Mouse (Mus musculus) stomach, postnatal 0 days (tissue): Measurements from ENCODE around the gene Msi2.

ENCODE experiments used
- CTCF ChIP-seq: IDR thresholded peaks from 2 replicates; pipeline ENCODE4 v1.5.1; 2016; ENCODE audit warnings: antibody characterized with exemption, low read depth, mild to moderate bottlenecking, moderate library complexity
- EP300 ChIP-seq: optimal IDR thresholded peaks from 2 replicates; pipeline ENCODE3; 2016; ENCODE audit warnings: antibody characterized with exemption

GRCm38 (mm10) chr11:88619468-88620157, 98.7 kb downstream of the Msi2 start:
- TF ChIP-seq EP300, result no peak
- TF ChIP-seq CTCF, result no peak
